Mouse (Mus musculus) olfactory bulb, adult 2 months (tissue): Measurements from ENCODE around the gene Tfrc.

Experiments
- CTCF ChIP-seq: fragments of 200-500 bp; IDR thresholded peaks from 2 replicates; pipeline ENCODE4 v1.5.1; 2012; ENCODE audit warnings: low read depth, mild to moderate bottlenecking, low read length, moderate library complexity; ENCODE audit not compliant: insufficient read depth
- POLR2A ChIP-seq: fragments of 200-500 bp; IDR thresholded peaks from 2 replicates; pipeline ENCODE4 v1.6.1; 2012; ENCODE audit warnings: mild to moderate bottlenecking, low read depth, low read length, moderate library complexity; ENCODE audit not compliant: insufficient read depth

DNA sequence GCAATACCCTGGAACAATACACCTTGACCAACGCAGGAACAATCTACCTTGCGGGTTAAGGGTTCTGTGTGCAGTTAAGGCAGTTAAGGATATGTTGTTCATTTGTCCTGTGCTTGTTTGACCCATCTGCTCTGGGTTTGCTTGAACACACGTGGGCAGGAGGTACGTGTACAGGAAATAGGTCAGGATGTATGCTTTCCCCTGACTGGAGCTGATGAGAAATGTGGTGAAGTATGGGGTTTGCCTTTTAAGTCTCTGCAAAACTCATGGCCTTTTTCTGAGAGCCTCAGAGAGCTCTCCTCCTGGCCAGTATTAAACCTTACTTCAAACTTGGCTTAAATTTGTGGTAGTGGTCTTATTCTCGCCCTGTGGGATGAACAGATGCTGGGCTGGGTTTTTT lies 14.8 kb upstream of the Tfrc start:
- TF ChIP-seq CTCF (no peak), POLR2A (no peak)
